Mouse (Mus musculus) limb, embryonic 12.5 days (tissue): ENCODE results near the gene Ano6. TPM values are rescaled to one million over a fixed set of nuclear protein-coding genes. Genes with fewer than 3 reads are reported as not detected.

Experiments used
- ATAC-seq: fragments of 200-750 bp; cut with Nextera tagmentation; 2 replicates; pipeline ENCODE4 v1.8.0; 2017; ENCODE audit warnings: low read depth, moderate TSS enrichment; ENCODE audit not compliant: insufficient number of reproducible peaks, insufficient read depth, low FRiP score, low TSS enrichment
- H3K27ac ChIP-seq: fragments of 300-500 bp; sonication (generic); 2 replicates; pipeline ENCODE4 v1.5.1; 2016; ENCODE audit warnings: mild to moderate bottlenecking, moderate library complexity
- H3K27me3 ChIP-seq: fragments of 300-500 bp; sonication (generic); 2 replicates; pipeline ENCODE4 v1.6.1; 2016; ENCODE audit warnings: mild to moderate bottlenecking, moderate library complexity
- H3K36me3 ChIP-seq: fragments of 300-500 bp; sonication (generic); 2 replicates; pipeline ENCODE4 v1.6.1; 2016; ENCODE audit warnings: mild to moderate bottlenecking, moderate library complexity
- H3K4me1 ChIP-seq: fragments of 300-500 bp; sonication (generic); replicated peaks from 2 replicates; pipeline ENCODE4 v1.6.1; 2016
- H3K4me2 ChIP-seq: fragments of 300-500 bp; sonication (generic); 2 replicates; pipeline ENCODE4 v1.6.1; 2016; ENCODE audit warnings: mild to moderate bottlenecking, moderate library complexity
- H3K4me3 ChIP-seq: fragments of 300-500 bp; sonication (generic); replicated peaks from 2 replicates; pipeline ENCODE4 v1.5.1; 2016; ENCODE audit warnings: mild to moderate bottlenecking
- H3K9ac ChIP-seq: fragments of 300-500 bp; sonication (generic); replicated peaks from 2 replicates; pipeline ENCODE4 v1.6.1; 2016; ENCODE audit warnings: mild to moderate bottlenecking, moderate library complexity
- H3K9me3 ChIP-seq: fragments of 300-500 bp; sonication (generic); 2 replicates; pipeline ENCODE4 v1.6.1; 2016; ENCODE audit warnings: mild to moderate bottlenecking, moderate library complexity
- WGBS: fragments of 180-500 bp; shearing (Covaris S2); methylation state at CpG from one replicate; pipeline ENCODE4 v1.1.7; 2016; 5-methylcytosine and 5-hydroxymethylcytosine counted together
- polyA plus RNA-seq: library from polyadenylated mRNA; unstranded; fragments of >200 nt; fragmentation: Nextera tagmentation; extraction: Ambion mirVana; gene quantifications from 2 replicates; pipeline ENCODE4 v1.2.1, GENCODE M21; 2016

Gene Ano6
- polyA plus RNA-seq, 1 experiment from 2014 or later = 47.3 TPM

- H3K4me2 ChIP-seq = no peak overlapping the region
- H3K4me3 ChIP-seq = no peak overlapping the region
- no peaks in the 10 kb centered on the region for H3K27me3 ChIP-seq
- H3K9me3 ChIP-seq = no peaks in the 10 kb centered on the region
- no peak overlapping the region for H3K27ac ChIP-seq
- peaks cover 11% of the 10 kb centered on the region for H3K36me3 ChIP-seq
- H3K9ac ChIP-seq = no peak overlapping the region
- WGBS = 87% methylated on average over 17 of the region's 17 CpGs
- no peak for ATAC-seq
- H3K4me1 ChIP-seq = peaks cover 8% of the 10 kb centered on the region
Observed at GRCm38 (mm10) chr15:95865311-95866100, 74.9 kb downstream of the Ano6 start.

- Histone ChIP-seq H3K4me2 (no peak overlapping the region), H3K4me1 (peaks cover 8% of the 10 kb centered on the region), H3K9ac (no peak overlapping the region), H3K27me3 (no peaks in the 10 kb centered on the region), H3K4me3 (no peak overlapping the region), H3K36me3 (peaks cover 11% of the 10 kb centered on the region), H3K27ac (no peak overlapping the region), H3K9me3 (no peaks in the 10 kb centered on the region)
- no peak for ATAC-seq
- WGBS = 90% methylated on average over 4 of the region's 4 CpGs
Observed at GRCm38 (mm10) chr15:95868172-95868571, 77.5 kb downstream of the Ano6 start.

- H3K4me1 ChIP-seq = no peaks in the 10 kb centered on the region
- H3K9ac ChIP-seq = no peak overlapping the region
- H3K4me2 ChIP-seq = no peak overlapping the region
- H3K36me3 ChIP-seq = peaks cover 11% of the 10 kb centered on the region
- no peak overlapping the region for H3K27ac ChIP-seq
- no peaks in the 10 kb centered on the region for H3K9me3 ChIP-seq
- ATAC-seq = no peak
- no peaks in the 10 kb centered on the region for H3K27me3 ChIP-seq
- 93% methylated on average over 5 of the region's 5 CpGs for WGBS
- H3K4me3 ChIP-seq = no peak overlapping the region
Observed at GRCm38 (mm10) chr15:95869611-95870010, 79.0 kb downstream of the Ano6 start.

- Histone ChIP-seq H3K4me2 (no peak overlapping the region), H3K36me3 (0 out of 2 replicates have a peak, but pooled peaks cover 3% of the 10 kb centered on the region), H3K4me3 (no peak overlapping the region), H3K4me1 (no peaks in the 10 kb centered on the region), H3K27ac (no peak overlapping the region), H3K9ac (no peak overlapping the region), H3K27me3 (no peaks in the 10 kb centered on the region), H3K9me3 (no peaks in the 10 kb centered on the region)
- WGBS = 86% methylated on average over 15 of the region's 15 CpGs
- ATAC-seq = no peak
Observed at GRCm38 (mm10) chr15:95871631-95872030, 81.0 kb downstream of the Ano6 start.

- 91% methylated on average over 8 of the region's 8 CpGs for WGBS
- Histone ChIP-seq H3K4me2 (no peak overlapping the region), H3K9ac (no peak overlapping the region), H3K36me3 (0 out of 2 replicates have a peak, but pooled peaks cover 3% of the 10 kb centered on the region), H3K27ac (no peak overlapping the region), H3K4me1 (no peaks in the 10 kb centered on the region), H3K27me3 (no peaks in the 10 kb centered on the region), H3K4me3 (no peak overlapping the region), H3K9me3 (no peaks in the 10 kb centered on the region)
- ATAC-seq = no peak
Observed at GRCm38 (mm10) chr15:95872447-95872846, 81.8 kb downstream of the Ano6 start.

- no peak overlapping the region for H3K4me3 ChIP-seq
- no peaks in the 10 kb centered on the region for H3K4me1 ChIP-seq
- no peak overlapping the region for H3K4me2 ChIP-seq
- no peaks in the 10 kb centered on the region for H3K9me3 ChIP-seq
- 0 out of 2 replicates have a peak, but pooled peaks cover 3% of the 10 kb centered on the region for H3K36me3 ChIP-seq
- 53% methylated on average over 1 of the region's 1 CpGs for WGBS
- no peak for ATAC-seq
- no peak overlapping the region for H3K9ac ChIP-seq
- no peaks in the 10 kb centered on the region for H3K27me3 ChIP-seq
- H3K27ac ChIP-seq = no peak overlapping the region
Observed at GRCm38 (mm10) chr15:95873276-95873675, 82.6 kb downstream of the Ano6 start.

GRCm38 (mm10) chr15:95874216-95874615 is 83.6 kb downstream of the Ano6 start:
- Histone ChIP-seq H3K36me3 (0 out of 2 replicates have a peak, but pooled peaks cover 3% of the 10 kb centered on the region), H3K4me1 (no peaks in the 10 kb centered on the region), H3K4me3 (no peak overlapping the region), H3K9me3 (no peaks in the 10 kb centered on the region), H3K4me2 (no peak overlapping the region), H3K27ac (no peak overlapping the region), H3K27me3 (no peaks in the 10 kb centered on the region), H3K9ac (no peak overlapping the region)
- no peak for ATAC-seq
- WGBS = 94% methylated on average over 5 of the region's 5 CpGs

GRCm38 (mm10) chr15:95874726-95875125 is 84.1 kb downstream of the Ano6 start:
- no peak overlapping the region for H3K4me3 ChIP-seq
- H3K4me1 ChIP-seq = no peaks in the 10 kb centered on the region
- no peak overlapping the region for H3K9ac ChIP-seq
- ATAC-seq = no peak
- no peaks in the 10 kb centered on the region for H3K9me3 ChIP-seq
- H3K4me2 ChIP-seq = no peak overlapping the region
- no peaks in the 10 kb centered on the region for H3K27me3 ChIP-seq
- 84% methylated on average over 8 of the region's 8 CpGs for WGBS
- no peak overlapping the region for H3K27ac ChIP-seq
- 0 out of 2 replicates have a peak, but pooled peaks cover 3% of the 10 kb centered on the region for H3K36me3 ChIP-seq

GRCm38 (mm10) chr15:95875898-95876297 is 85.3 kb downstream of the Ano6 start:
- no peak overlapping the region for H3K27ac ChIP-seq
- H3K27me3 ChIP-seq = no peaks in the 10 kb centered on the region
- WGBS = 96% methylated on average over 10 of the region's 10 CpGs
- H3K4me3 ChIP-seq = no peak overlapping the region
- H3K9me3 ChIP-seq = no peaks in the 10 kb centered on the region
- ATAC-seq = no peak
- peaks cover 5% of the 10 kb centered on the region; the same call in 1 of the 2 replicates for H3K4me1 ChIP-seq
- H3K9ac ChIP-seq = no peak overlapping the region
- no peak overlapping the region for H3K4me2 ChIP-seq
- H3K36me3 ChIP-seq = 0 out of 2 replicates have a peak, but pooled peaks cover 3% of the 10 kb centered on the region

GRCm38 (mm10) chr15:95880616-95881151 is 90.0 kb downstream of the Ano6 start:
- no peaks in the 10 kb centered on the region for H3K9me3 ChIP-seq
- H3K4me3 ChIP-seq = no peak overlapping the region
- H3K27ac ChIP-seq = no peak overlapping the region
- no peaks in the 10 kb centered on the region for H3K27me3 ChIP-seq
- no peaks in the 10 kb centered on the region for H3K36me3 ChIP-seq
- H3K4me1 ChIP-seq = peaks cover 16% of the 10 kb centered on the region
- no peak for ATAC-seq
- 44% methylated on average over 10 of the region's 10 CpGs for WGBS
- H3K9ac ChIP-seq = no peak overlapping the region
- no peak overlapping the region for H3K4me2 ChIP-seq

- Histone ChIP-seq H3K27me3 (no peaks in the 10 kb centered on the region), H3K4me2 (no peak overlapping the region), H3K27ac (no peak overlapping the region), H3K9me3 (no peaks in the 10 kb centered on the region), H3K4me1 (peaks cover 31% of the 10 kb centered on the region), H3K9ac (no peak overlapping the region), H3K4me3 (no peak overlapping the region), H3K36me3 (no peaks in the 10 kb centered on the region)
- WGBS = 93% methylated on average over 4 of the region's 4 CpGs
- ATAC-seq = no peak
Observed at GRCm38 (mm10) chr15:95882436-95882835, 91.8 kb downstream of the Ano6 start.
